Mouse (Mus musculus): ENCODE results near the gene Noa1.

- TF ChIP-seq CTCF (IDR thresholded peaks at IDR 0.05; ENCODE audit: low read depth) (no peak), EP300 (IDR thresholded peaks at IDR 0.05; ENCODE audit: low read depth) (no peak)
Measured at GRCm38 (mm10) chr5:77260141-77260540, 49.7 kb downstream of the Noa1 start.
